Mouse (Mus musculus) forebrain, embryonic 15.5 days (tissue): ENCODE measurements around the gene Fam234b. TPM values are rescaled to one million over a fixed set of nuclear protein-coding genes. Genes with fewer than 3 reads are reported as not detected.
A peak's percentile ranks its signal among the peaks of the same experiment; 100 is the strongest.

ENCODE experiments used
- ATAC-seq: fragments of 200-750 bp; cut with Nextera tagmentation; replicated peaks from 2 replicates; pipeline ENCODE4 v1.8.0; 2017; ENCODE audit warnings: mild to moderate bottlenecking, moderate TSS enrichment, moderate library complexity
- H3K27ac ChIP-seq: fragments of 300-500 bp; sonication (generic); replicated peaks from 2 replicates; pipeline ENCODE4 v1.5.1; 2015; ENCODE audit warnings: mild to moderate bottlenecking, inconsistent platforms
- H3K27me3 ChIP-seq: fragments of 300-500 bp; sonication (generic); 2 replicates; pipeline ENCODE4 v1.6.1; 2015; ENCODE audit warnings: inconsistent platforms
- H3K36me3 ChIP-seq: fragments of 300-500 bp; sonication (generic); 2 replicates; pipeline ENCODE4 v1.6.1; 2015; ENCODE audit warnings: mild to moderate bottlenecking, inconsistent platforms
- H3K4me1 ChIP-seq: fragments of 300-500 bp; sonication (generic); 2 replicates; pipeline ENCODE4 v1.6.1; 2015; ENCODE audit warnings: inconsistent platforms
- H3K4me2 ChIP-seq: fragments of 300-500 bp; sonication (generic); replicated peaks from 2 replicates; pipeline ENCODE4 v1.6.1; 2015; ENCODE audit warnings: mild to moderate bottlenecking, inconsistent platforms
- H3K4me3 ChIP-seq: fragments of 300-500 bp; sonication (generic); 2 replicates; pipeline ENCODE4 v1.5.1; 2015; ENCODE audit warnings: mild to moderate bottlenecking, inconsistent platforms
- H3K9ac ChIP-seq: fragments of 300-500 bp; sonication (generic); replicated peaks from 2 replicates; pipeline ENCODE4 v1.6.1; 2015; ENCODE audit warnings: mild to moderate bottlenecking, inconsistent platforms
- H3K9me3 ChIP-seq: fragments of 300-500 bp; sonication (generic); 2 replicates; pipeline ENCODE4 v1.6.1; 2016; ENCODE audit warnings: inconsistent platforms
- WGBS: fragments of 180-500 bp; shearing (Covaris S2); methylation state at CpG from one replicate; pipeline ENCODE4 v1.1.7; 2015; ENCODE audit warnings: mixed read lengths; 5-methylcytosine and 5-hydroxymethylcytosine counted together
- polyA plus RNA-seq: library from polyadenylated mRNA; unstranded; fragments of >200 nt; fragmentation: Nextera tagmentation; extraction: Ambion mirVana; gene quantifications from 2 replicates; pipeline ENCODE4 v1.2.1, GENCODE M21; 2015

The Fam234b gene
- polyA plus RNA-seq: 83.1 and 86.7 TPM in 2 replicates

- peak within 1 kb of the TSS; percentile 89 for H3K9ac ChIP-seq
- no peaks in the 10 kb centered on the region for H3K9me3 ChIP-seq
- H3K36me3 ChIP-seq: no peaks in the 10 kb centered on the region
- peak within 1 kb of the TSS; percentile 82 for H3K4me3 ChIP-seq
- ATAC-seq: peak; percentile 94
- peak within 1 kb of the TSS; percentile 64 for H3K27ac ChIP-seq
- H3K4me1 ChIP-seq: peaks cover 21% of the 10 kb centered on the region
- WGBS: under 1% methylated on average over 52 of the region's 52 CpGs
- peak within 1 kb of the TSS; percentile 92 for H3K4me2 ChIP-seq
- H3K27me3 ChIP-seq: no peaks in the 10 kb centered on the region
These were observed at the start of gene Fam234b, which contains the start of gene Hebp1 for GRCm38 (mm10) chr6:135197921-135198532. Gene Fam234b, plus strand, starts transcription at chr6:135197977. Gene Hebp1, minus strand, starts transcription at chr6:135198022.

DNA sequence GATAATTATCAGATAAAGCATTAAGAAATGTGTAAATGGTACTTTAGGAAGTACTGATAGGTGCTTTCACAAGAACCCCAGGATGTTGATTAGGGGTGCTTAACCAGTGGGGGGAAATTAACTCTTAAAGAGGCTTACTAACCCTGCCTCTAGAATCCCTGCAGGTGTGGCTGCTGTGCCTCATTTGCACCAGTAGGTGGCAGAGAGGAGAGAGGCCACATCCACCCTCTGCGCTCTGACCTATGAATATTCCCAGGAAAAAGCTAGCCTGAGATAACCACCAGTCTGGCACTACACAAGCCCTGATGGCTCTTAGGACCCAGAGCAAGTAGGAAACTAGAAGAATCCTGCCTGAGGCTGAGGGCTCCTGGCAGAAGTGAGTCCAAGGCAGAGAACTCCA lies 49.3 kb upstream of the Fam234b start:
- no peak overlapping the region for H3K4me3 ChIP-seq
- no peaks in the 10 kb centered on the region for H3K36me3 ChIP-seq
- H3K9me3 ChIP-seq: no peaks in the 10 kb centered on the region
- H3K4me2 ChIP-seq: no peak overlapping the region
- H3K9ac ChIP-seq: no peak overlapping the region
- no peaks in the 10 kb centered on the region for H3K4me1 ChIP-seq
- no peaks in the 10 kb centered on the region for H3K27me3 ChIP-seq
- H3K27ac ChIP-seq: no peak overlapping the region
- ATAC-seq: no peak
- 41% methylated on average over 1 of the region's 1 CpGs for WGBS

DNA sequence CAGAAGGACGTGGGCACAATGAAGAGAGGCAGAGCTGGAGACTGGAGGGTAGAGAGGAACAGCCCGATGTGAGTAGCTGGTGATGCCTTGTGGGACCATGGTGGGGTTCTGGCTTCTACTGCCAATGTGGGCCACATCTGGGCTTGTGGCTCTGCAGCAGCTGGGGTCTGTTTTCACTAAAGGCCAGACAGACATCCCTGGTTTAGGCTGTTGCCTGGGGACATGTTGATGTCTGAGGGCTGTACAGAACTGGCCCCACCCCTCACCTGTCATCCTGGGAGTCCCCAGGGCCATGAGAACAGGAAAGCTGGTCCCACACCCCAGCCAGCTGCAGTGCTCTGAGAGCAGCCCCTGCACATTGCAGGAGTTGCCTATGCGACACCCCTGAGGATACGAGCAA lies 48.6 kb upstream of the Fam234b start:
- ATAC-seq: peak; percentile 12; the same call in 1 of the 2 replicates
- Histone ChIP-seq H3K27me3 (no peaks in the 10 kb centered on the region), H3K36me3 (no peaks in the 10 kb centered on the region), H3K4me3 (no peak overlapping the region), H3K9ac (no peak overlapping the region), H3K27ac (no peak overlapping the region), H3K4me2 (no peak overlapping the region), H3K9me3 (no peaks in the 10 kb centered on the region), H3K4me1 (no peaks in the 10 kb centered on the region)
- WGBS: 84% methylated on average over 4 of the region's 4 CpGs

DNA sequence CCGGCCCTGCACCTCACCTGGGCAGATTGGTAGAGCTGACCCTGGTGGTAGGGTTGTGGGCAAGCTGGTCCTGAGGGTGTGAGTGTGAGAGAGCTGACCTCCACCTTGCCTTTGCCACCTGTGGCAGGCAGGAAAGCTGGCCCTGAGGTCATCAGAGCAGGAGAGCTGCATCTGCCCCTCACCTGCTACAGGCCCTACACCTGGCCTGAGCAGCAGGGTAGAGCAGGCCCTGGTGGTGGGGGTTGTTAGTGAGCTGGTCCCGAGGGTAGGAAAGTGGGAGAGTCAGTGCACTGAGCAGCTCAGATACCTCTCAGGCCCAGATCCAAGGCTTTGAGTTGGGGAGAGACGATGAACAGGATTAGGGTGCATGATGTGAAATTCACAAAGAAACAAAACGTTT lies 48.1 kb upstream of the Fam234b start:
- ATAC-seq: peak; percentile 36; the same call in 1 of the 2 replicates
- WGBS: 84% methylated on average over 4 of the region's 4 CpGs
- Histone ChIP-seq H3K4me3 (no peak overlapping the region), H3K27me3 (no peaks in the 10 kb centered on the region), H3K9ac (no peak overlapping the region), H3K27ac (no peak overlapping the region), H3K9me3 (no peaks in the 10 kb centered on the region), H3K4me2 (no peak overlapping the region), H3K4me1 (no peaks in the 10 kb centered on the region), H3K36me3 (no peaks in the 10 kb centered on the region)

DNA sequence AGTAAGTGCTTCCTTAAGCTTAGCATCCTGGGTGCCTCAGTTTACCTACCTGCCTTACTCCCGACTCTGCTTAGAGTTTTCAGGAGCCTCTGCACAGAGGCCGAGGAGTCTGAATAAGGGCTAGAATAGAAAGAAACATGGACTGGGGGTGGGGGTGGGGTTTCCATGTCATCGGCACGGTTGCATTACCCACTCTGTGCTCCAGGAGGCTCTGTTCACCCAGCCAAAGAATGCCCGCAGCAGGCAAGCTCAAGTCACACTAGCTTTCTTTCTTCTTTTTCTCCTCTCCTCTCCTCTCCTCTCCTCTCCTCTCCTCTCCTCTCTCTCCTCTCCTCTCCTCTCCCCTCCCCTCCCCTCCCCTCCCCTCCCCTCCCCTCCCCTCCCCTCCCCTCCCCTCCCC lies 47.5 kb upstream of the Fam234b start:
- no peak for ATAC-seq
- 28% methylated on average over 5 of the region's 5 CpGs for WGBS
- H3K4me2 ChIP-seq: no peak overlapping the region
- no peaks in the 10 kb centered on the region for H3K27me3 ChIP-seq
- no peak overlapping the region for H3K9ac ChIP-seq
- no peaks in the 10 kb centered on the region for H3K9me3 ChIP-seq
- H3K27ac ChIP-seq: no peak overlapping the region
- H3K4me1 ChIP-seq: no peaks in the 10 kb centered on the region
- H3K36me3 ChIP-seq: no peaks in the 10 kb centered on the region
- H3K4me3 ChIP-seq: no peak overlapping the region

GRCm38 (mm10) chr6:135153719-135154118 lies 44.1 kb upstream of the Fam234b start:
- no peak for ATAC-seq
- Histone ChIP-seq H3K4me3 (no peak overlapping the region), H3K27me3 (no peaks in the 10 kb centered on the region), H3K4me2 (no peak overlapping the region), H3K4me1 (no peaks in the 10 kb centered on the region), H3K9ac (no peak overlapping the region), H3K36me3 (no peaks in the 10 kb centered on the region), H3K9me3 (no peaks in the 10 kb centered on the region), H3K27ac (no peak overlapping the region)
- 76% methylated on average over 5 of the region's 5 CpGs for WGBS

- Histone ChIP-seq H3K4me2 (no peak overlapping the region), H3K4me3 (no peak overlapping the region), H3K9ac (no peak overlapping the region), H3K4me1 (no peaks in the 10 kb centered on the region), H3K36me3 (no peaks in the 10 kb centered on the region), H3K27ac (no peak overlapping the region), H3K9me3 (no peaks in the 10 kb centered on the region), H3K27me3 (no peaks in the 10 kb centered on the region)
- no peak for ATAC-seq
- 79% methylated on average over 8 of the region's 8 CpGs for WGBS
These were observed 41.2 kb upstream of the Fam234b start for GRCm38 (mm10) chr6:135156597-135156996.

GRCm38 (mm10) chr6:135157496-135157895 lies 40.3 kb upstream of the Fam234b start:
- H3K4me1 ChIP-seq: no peaks in the 10 kb centered on the region
- 73% methylated on average over 4 of the region's 4 CpGs for WGBS
- no peak overlapping the region for H3K4me2 ChIP-seq
- H3K27ac ChIP-seq: no peak overlapping the region
- ATAC-seq: no peak
- H3K4me3 ChIP-seq: no peak overlapping the region
- no peaks in the 10 kb centered on the region for H3K36me3 ChIP-seq
- no peaks in the 10 kb centered on the region for H3K27me3 ChIP-seq
- no peak overlapping the region for H3K9ac ChIP-seq
- no peaks in the 10 kb centered on the region for H3K9me3 ChIP-seq

DNA sequence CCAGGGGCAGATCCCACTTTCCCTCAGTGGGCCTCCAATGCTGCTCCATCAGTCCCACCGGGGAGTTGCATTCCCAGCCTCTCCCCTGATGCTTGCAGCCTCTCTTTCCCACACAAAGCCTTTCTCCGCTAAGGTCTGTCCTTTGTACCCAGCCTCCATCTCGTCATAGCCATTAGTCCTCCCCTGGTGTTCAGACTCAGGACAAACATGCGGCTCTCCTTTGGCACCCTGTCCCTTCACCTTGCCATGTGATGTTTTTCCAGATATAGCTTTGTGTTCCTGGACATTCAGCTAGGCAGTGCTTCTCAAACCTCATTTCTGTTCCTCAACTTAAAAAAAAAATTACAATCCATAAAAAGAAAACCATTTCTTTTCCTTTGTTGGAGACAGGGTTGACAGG lies 39.3 kb upstream of the Fam234b start:
- Histone ChIP-seq H3K27ac (no peak overlapping the region), H3K9ac (no peak overlapping the region), H3K4me3 (no peak overlapping the region), H3K36me3 (no peaks in the 10 kb centered on the region), H3K4me2 (no peak overlapping the region), H3K27me3 (no peaks in the 10 kb centered on the region), H3K9me3 (no peaks in the 10 kb centered on the region), H3K4me1 (no peaks in the 10 kb centered on the region)
- no peak for ATAC-seq
- 24% methylated on average over 4 of the region's 4 CpGs for WGBS

DNA sequence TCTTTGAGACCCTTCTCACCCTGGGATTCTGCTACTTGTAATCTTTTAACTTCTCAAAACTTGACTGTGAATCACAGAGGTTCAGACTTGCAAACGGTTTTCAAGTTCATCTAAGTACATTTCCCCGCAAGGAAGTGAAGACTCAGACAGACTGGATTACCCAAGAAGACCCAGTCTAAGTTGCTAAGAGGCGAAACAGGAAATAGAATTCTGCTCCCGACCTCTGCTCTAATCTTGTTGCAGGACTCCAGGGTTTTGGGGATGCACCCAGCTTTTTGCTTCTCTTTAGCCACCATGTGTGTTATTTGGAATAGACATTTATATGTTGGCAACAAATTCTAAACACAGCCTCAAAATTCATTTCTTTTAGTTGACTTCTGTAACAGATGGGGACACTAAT lies 36.4 kb upstream of the Fam234b start:
- no peaks in the 10 kb centered on the region for H3K27me3 ChIP-seq
- H3K9ac ChIP-seq: no peak overlapping the region
- WGBS: 72% methylated on average over 4 of the region's 4 CpGs
- no peak for ATAC-seq
- no peak overlapping the region for H3K4me3 ChIP-seq
- no peaks in the 10 kb centered on the region for H3K4me1 ChIP-seq
- no peak overlapping the region for H3K27ac ChIP-seq
- no peaks in the 10 kb centered on the region for H3K36me3 ChIP-seq
- H3K4me2 ChIP-seq: no peak overlapping the region
- H3K9me3 ChIP-seq: no peaks in the 10 kb centered on the region

DNA sequence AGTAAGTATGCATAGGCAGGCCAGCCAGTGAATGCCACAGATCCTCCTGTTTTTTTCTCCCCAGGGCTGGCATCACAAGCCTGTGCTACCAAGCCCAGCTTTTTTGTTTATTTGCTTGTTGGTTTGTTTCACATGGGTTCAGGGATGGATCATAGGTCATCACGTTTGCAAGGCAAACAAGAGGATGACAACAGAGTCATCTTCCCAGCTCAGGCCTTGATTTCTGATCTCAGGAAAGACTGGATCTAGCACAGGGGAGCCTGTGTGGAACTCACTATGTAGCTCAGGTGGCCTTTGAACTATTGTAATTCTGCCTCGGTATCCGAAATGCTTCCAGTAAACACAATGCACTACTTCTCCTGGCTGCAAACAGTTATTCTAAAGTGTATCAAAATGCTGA lies 35.5 kb upstream of the Fam234b start:
- Histone ChIP-seq H3K27ac (no peak overlapping the region), H3K4me2 (no peak overlapping the region), H3K27me3 (no peaks in the 10 kb centered on the region), H3K9ac (no peak overlapping the region), H3K4me3 (no peak overlapping the region), H3K36me3 (no peaks in the 10 kb centered on the region), H3K4me1 (no peaks in the 10 kb centered on the region), H3K9me3 (no peaks in the 10 kb centered on the region)
- no peak for ATAC-seq
- 90% methylated on average over 3 of the region's 3 CpGs for WGBS

GRCm38 (mm10) chr6:135162861-135163260 lies 34.9 kb upstream of the Fam234b start:
- 86% methylated on average over 4 of the region's 4 CpGs for WGBS
- Histone ChIP-seq H3K27me3 (no peaks in the 10 kb centered on the region), H3K27ac (no peak overlapping the region), H3K9ac (no peak overlapping the region), H3K4me3 (no peak overlapping the region), H3K36me3 (no peaks in the 10 kb centered on the region), H3K4me1 (peaks cover 3% of the 10 kb centered on the region), H3K9me3 (no peaks in the 10 kb centered on the region), H3K4me2 (no peak overlapping the region)
- no peak for ATAC-seq

- H3K27me3 ChIP-seq: no peaks in the 10 kb centered on the region
- H3K9me3 ChIP-seq: no peaks in the 10 kb centered on the region
- no peak overlapping the region for H3K4me3 ChIP-seq
- H3K9ac ChIP-seq: no peak overlapping the region
- H3K4me2 ChIP-seq: no peak overlapping the region
- H3K36me3 ChIP-seq: no peaks in the 10 kb centered on the region
- no peak for ATAC-seq
- H3K4me1 ChIP-seq: peaks cover 10% of the 10 kb centered on the region
- H3K27ac ChIP-seq: no peak overlapping the region
- 92% methylated on average over 3 of the region's 3 CpGs for WGBS
These were observed 32.6 kb upstream of the Fam234b start for GRCm38 (mm10) chr6:135165191-135165590.
